Mouse (Mus musculus): ENCODE results near the gene Gm49342. TPM values are rescaled to one million over a fixed set of nuclear protein-coding genes. Genes with fewer than 3 reads are reported as not detected.
"Not testable (repeated sequence)": the region's sequence is repeated elsewhere in the genome, so short reads cannot be mapped to it uniquely, and the experiment has no call there.

Gm49342 gene
- total RNA-seq, 1 experiment, result 26.2 TPM

DNA sequence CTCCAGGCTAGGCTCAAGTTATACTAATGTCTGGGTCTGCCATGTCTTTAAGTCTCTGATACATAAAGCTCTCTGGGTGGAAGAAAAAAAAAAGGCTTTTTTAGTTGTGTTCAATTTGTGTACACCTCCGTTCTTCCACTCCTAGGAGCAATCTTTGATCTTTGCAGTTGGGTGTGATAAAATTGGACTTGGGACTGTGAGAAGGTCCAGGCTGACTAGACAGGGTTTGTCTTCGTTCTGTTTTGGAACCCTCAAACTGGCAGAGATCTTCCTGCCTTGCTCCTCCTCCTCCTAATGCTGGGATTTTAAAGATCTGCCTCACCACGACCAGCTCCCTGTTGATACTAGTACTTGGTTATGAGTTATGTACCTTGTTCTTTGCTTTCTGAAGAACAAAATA is 12.8 kb downstream of the Gm49342 start:
- peaks cover 11% of the 10 kb centered on the region for H3K36me3 ChIP-seq (ENCODE audit: control insufficient read depth, insufficient read depth, low read length, poor library complexity, severe bottlenecking)
- H3K4me1 ChIP-seq (ENCODE audit: control insufficient read depth in 2 of 2, insufficient read depth in 2 of 2, low read length in 2 of 2, poor library complexity in 1 of 2); H3K27ac ChIP-seq (ENCODE audit: insufficient read depth, low read depth, low read length, poor library complexity, severe bottlenecking); H3K9ac ChIP-seq (ENCODE audit: insufficient read depth, low read depth, low read length, poor library complexity, severe bottlenecking); in situ Hi-C loops (cut with MboI; ENCODE audit: low sequenced_read_pairs in 2 of 2, unreplicated experiment in 2 of 2); H3K4me3 ChIP-seq (ENCODE audit: insufficient read depth in 1 of 2, low read depth in 1 of 2, low read length in 2 of 2, poor library complexity in 1 of 2, severe bottlenecking in 1 of 2); DNase-seq (ENCODE audit: low read depth, low spot score); H3K9me3 ChIP-seq (ENCODE audit: control insufficient read depth, insufficient read depth, low read depth, low read length): not testable (repeated sequence)

DNA sequence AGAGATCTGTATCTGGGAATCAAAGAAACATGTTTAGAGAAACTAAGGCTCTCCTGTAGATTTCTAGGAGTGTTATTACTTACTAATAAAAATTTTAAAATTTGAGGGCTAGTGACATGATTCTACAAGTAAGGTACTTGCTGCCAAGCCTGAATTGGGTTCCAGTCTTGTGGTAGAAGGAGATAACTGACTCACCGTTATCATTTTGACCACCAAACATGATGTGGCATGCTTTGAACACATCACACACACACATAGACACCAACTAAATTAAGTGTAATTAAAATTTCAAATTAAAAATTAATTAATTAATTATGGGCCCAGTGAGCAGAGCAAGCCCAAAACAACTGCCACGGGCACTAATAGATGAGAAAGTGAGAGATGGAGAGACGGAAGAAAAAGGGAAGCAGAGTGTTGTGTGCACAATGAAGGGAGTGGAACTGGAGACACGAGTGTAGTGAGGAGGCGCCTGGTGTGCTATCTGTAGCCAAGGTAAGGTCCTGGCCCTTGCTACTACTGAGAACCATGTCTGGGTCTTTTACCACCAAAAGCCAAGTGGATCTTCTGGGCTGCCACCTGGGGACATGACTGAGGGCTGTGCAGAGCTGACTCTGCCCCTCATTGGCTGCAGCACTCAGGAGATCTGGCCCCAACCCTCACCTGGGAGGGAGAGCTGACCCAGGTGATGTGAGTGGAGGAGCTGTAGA is 14.1 kb downstream of the Gm49342 start:
- in situ Hi-C loops (cut with MboI; ENCODE audit: low sequenced_read_pairs in 2 of 2, unreplicated experiment in 2 of 2); H3K4me1 ChIP-seq (ENCODE audit: control insufficient read depth in 2 of 2, insufficient read depth in 2 of 2, low read length in 2 of 2, poor library complexity in 1 of 2); H3K9ac ChIP-seq (ENCODE audit: insufficient read depth, low read depth, low read length, poor library complexity, severe bottlenecking); H3K4me3 ChIP-seq (ENCODE audit: insufficient read depth in 1 of 2, low read depth in 1 of 2, low read length in 2 of 2, poor library complexity in 1 of 2, severe bottlenecking in 1 of 2); H3K27ac ChIP-seq (ENCODE audit: insufficient read depth, low read depth, low read length, poor library complexity, severe bottlenecking); DNase-seq (ENCODE audit: low read depth, low spot score); H3K9me3 ChIP-seq (ENCODE audit: control insufficient read depth, insufficient read depth, low read depth, low read length): not testable (repeated sequence)
- peaks cover 11% of the 10 kb centered on the region for H3K36me3 ChIP-seq (ENCODE audit: control insufficient read depth, insufficient read depth, low read length, poor library complexity, severe bottlenecking)

DNA sequence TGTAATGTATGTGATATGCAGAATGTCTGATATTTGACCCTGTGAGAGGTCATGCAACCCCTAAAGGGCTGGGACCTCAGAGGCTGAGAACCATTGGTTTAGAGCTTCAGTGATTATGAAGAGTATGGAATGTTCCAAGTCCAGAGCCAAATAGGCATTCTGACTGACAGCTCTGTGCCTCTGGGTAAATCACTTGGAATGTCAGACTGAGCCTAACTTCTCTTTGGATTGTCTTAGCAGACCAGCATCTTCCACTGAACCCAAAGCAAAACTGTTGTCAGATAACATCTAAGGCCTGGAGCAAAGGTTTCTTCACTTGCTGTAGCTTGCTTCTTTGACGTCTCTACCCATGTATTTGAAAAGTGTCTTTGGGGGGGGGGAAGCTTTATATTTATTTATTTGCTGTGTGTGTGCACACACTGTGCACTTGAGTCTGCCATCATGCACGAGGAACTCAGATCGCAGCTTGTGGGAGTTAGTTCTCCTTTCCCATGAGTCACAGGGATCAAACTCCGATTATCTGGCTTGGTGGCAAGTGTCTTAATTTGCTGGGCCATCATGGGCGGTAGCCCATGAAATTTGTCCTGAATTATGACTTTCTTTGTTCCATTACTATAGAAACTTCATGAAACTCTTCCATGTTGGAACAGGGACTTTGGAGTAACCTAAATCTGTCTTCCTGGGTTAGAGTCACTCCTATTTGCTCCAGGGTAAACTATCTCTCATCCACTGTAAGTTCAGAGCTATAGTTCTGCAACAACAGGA is 24.1 kb downstream of the Gm49342 start:
- no peak overlapping the region for H3K4me3 ChIP-seq (ENCODE audit: insufficient read depth in 1 of 2, low read depth in 1 of 2, low read length in 2 of 2, poor library complexity in 1 of 2, severe bottlenecking in 1 of 2)
- in situ Hi-C loops (cut with MboI; ENCODE audit: low sequenced_read_pairs in 2 of 2, unreplicated experiment in 2 of 2), result no loop called here
- DNase-seq (ENCODE audit: low read depth, low spot score), result no peak
- no peak overlapping the region for H3K9ac ChIP-seq (ENCODE audit: insufficient read depth, low read depth, low read length, poor library complexity, severe bottlenecking)
- H3K36me3 ChIP-seq (ENCODE audit: control insufficient read depth, insufficient read depth, low read length, poor library complexity, severe bottlenecking), result peaks cover 5% of the 10 kb centered on the region
- H3K27ac ChIP-seq (ENCODE audit: insufficient read depth, low read depth, low read length, poor library complexity, severe bottlenecking), result no peak overlapping the region
- no peak for TF ChIP-seq HCFC1 (IDR thresholded peaks at IDR 0.05; ENCODE audit: borderline replicate concordance, insufficient read depth, low read length)
- no peak for TF ChIP-seq ZNF384 (IDR thresholded peaks at IDR 0.05; ENCODE audit: low read depth, low read length)
- TF ChIP-seq ZC3H11A (IDR thresholded peaks at IDR 0.05; ENCODE audit: borderline replicate concordance, low read depth, low read length), result no peak
- TF ChIP-seq CHD2 (IDR thresholded peaks at IDR 0.05; ENCODE audit: low read depth, low read length), result no peak
- no peak for TF ChIP-seq MAFK (IDR thresholded peaks at IDR 0.05; ENCODE audit: insufficient read depth, low read depth, low read length)
- H3K4me1 ChIP-seq (ENCODE audit: control insufficient read depth in 2 of 2, insufficient read depth in 2 of 2, low read length in 2 of 2, poor library complexity in 1 of 2), result peaks cover 0 to 8% of the 10 kb centered on the region in 2 experiments; a peak in 1 of 4 replicates
- H3K9me3 ChIP-seq (ENCODE audit: control insufficient read depth, insufficient read depth, low read depth, low read length), result no peaks in the 10 kb centered on the region

DNA sequence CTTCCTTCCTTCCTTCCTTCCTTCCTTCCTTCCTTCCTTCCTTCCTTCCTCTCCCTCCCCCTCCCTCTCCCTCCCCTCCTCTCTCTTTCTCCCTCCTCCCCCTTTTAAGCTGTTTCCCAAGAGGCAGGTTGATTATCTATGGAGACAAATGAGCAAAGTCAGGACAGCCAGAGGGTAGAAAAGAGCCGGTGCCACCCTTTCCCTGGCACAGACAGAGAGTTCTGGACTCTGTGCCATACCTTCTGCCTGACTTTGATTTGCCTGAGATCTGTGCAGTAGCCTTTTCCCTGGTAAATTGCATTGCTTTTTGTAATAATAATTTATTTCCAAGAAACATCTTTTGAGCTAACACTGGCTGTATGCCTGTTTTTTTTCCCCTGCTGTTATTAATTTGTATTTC is 24.7 kb downstream of the Gm49342 start:
- Histone ChIP-seq H3K4me3 (ENCODE audit: insufficient read depth in 1 of 2, low read depth in 1 of 2, low read length in 2 of 2, poor library complexity in 1 of 2, severe bottlenecking in 1 of 2) (no peak overlapping the region), H3K27ac (ENCODE audit: insufficient read depth, low read depth, low read length, poor library complexity, severe bottlenecking) (peak overlapping the region; percentile 70; the same call in 1 of the 2 replicates), H3K9me3 (ENCODE audit: control insufficient read depth, insufficient read depth, low read depth, low read length) (no peaks in the 10 kb centered on the region), H3K4me1 (ENCODE audit: control insufficient read depth in 2 of 2, insufficient read depth in 2 of 2, low read length in 2 of 2, poor library complexity in 1 of 2) (peaks cover 0 to 8% of the 10 kb centered on the region in 2 experiments; a peak in 1 of 4 replicates), H3K9ac (ENCODE audit: insufficient read depth, low read depth, low read length, poor library complexity, severe bottlenecking) (no peak overlapping the region), H3K36me3 (ENCODE audit: control insufficient read depth, insufficient read depth, low read length, poor library complexity, severe bottlenecking) (peaks cover under 1% of the 10 kb centered on the region)
- TF ChIP-seq ZNF384 (IDR thresholded peaks at IDR 0.05; ENCODE audit: low read depth, low read length), result no peak
- TF ChIP-seq CHD2 (IDR thresholded peaks at IDR 0.05; ENCODE audit: low read depth, low read length), result no peak
- no peak for TF ChIP-seq HCFC1 (IDR thresholded peaks at IDR 0.05; ENCODE audit: borderline replicate concordance, insufficient read depth, low read length)
- no peak for TF ChIP-seq MAFK (IDR thresholded peaks at IDR 0.05; ENCODE audit: insufficient read depth, low read depth, low read length)
- TF ChIP-seq ZC3H11A (IDR thresholded peaks at IDR 0.05; ENCODE audit: borderline replicate concordance, low read depth, low read length), result no peak
- in situ Hi-C loops (cut with MboI; ENCODE audit: low sequenced_read_pairs in 2 of 2, unreplicated experiment in 2 of 2), result no loop called here
- no peak for DNase-seq (ENCODE audit: low read depth, low spot score)
